Mouse (Mus musculus) embryonic facial prominence, embryonic 13.5 days (tissue): ENCODE results near the gene Mcrip1. TPM values are rescaled to one million over a fixed set of nuclear protein-coding genes. Genes with fewer than 3 reads are reported as not detected.

Experiments used
- ATAC-seq: fragments of 200-750 bp; cut with Nextera tagmentation; 2 replicates; pipeline ENCODE4 v1.8.0; 2017; ENCODE audit warnings: low read depth; ENCODE audit not compliant: insufficient number of reproducible peaks, insufficient read depth, low FRiP score, low TSS enrichment
- H3K27ac ChIP-seq: fragments of 300-500 bp; sonication (generic); 2 replicates; pipeline ENCODE4 v1.5.1; 2015; ENCODE audit warnings: moderate library complexity, mild to moderate bottlenecking, inconsistent platforms
- H3K27me3 ChIP-seq: fragments of 300-500 bp; sonication (generic); 2 replicates; pipeline ENCODE4 v1.6.1; 2015; ENCODE audit warnings: mild to moderate bottlenecking, inconsistent platforms
- H3K36me3 ChIP-seq: fragments of 300-500 bp; sonication (generic); 2 replicates; pipeline ENCODE4 v1.6.1; 2015; ENCODE audit warnings: mild to moderate bottlenecking, inconsistent platforms
- H3K4me1 ChIP-seq: fragments of 300-500 bp; sonication (generic); 2 replicates; pipeline ENCODE4 v1.6.1; 2015; ENCODE audit warnings: inconsistent platforms
- H3K4me2 ChIP-seq: fragments of 300-500 bp; sonication (generic); 2 replicates; pipeline ENCODE4 v1.6.1; 2015; ENCODE audit warnings: moderate library complexity, mild to moderate bottlenecking, inconsistent platforms
- H3K4me3 ChIP-seq: fragments of 300-500 bp; sonication (generic); 2 replicates; pipeline ENCODE4 v1.5.1; 2015; ENCODE audit warnings: mild to moderate bottlenecking, inconsistent platforms
- H3K9ac ChIP-seq: fragments of 300-500 bp; sonication (generic); 2 replicates; pipeline ENCODE4 v1.6.1; 2015; ENCODE audit warnings: mild to moderate bottlenecking, inconsistent platforms
- H3K9me3 ChIP-seq: fragments of 300-500 bp; sonication (generic); 2 replicates; pipeline ENCODE4 v1.6.1; 2016; ENCODE audit warnings: inconsistent platforms
- whole genome bisulfite sequencing: fragments of 180-500 bp; shearing (Covaris S2); methylation state at CpG from one replicate; pipeline ENCODE4 v1.1.7; 2015; ENCODE audit warnings: mixed read lengths; 5-methylcytosine and 5-hydroxymethylcytosine counted together
- polyA plus RNA-seq: library from polyadenylated mRNA; unstranded; fragments of >200 nt; fragmentation: Nextera tagmentation; extraction: Ambion mirVana; gene quantifications from 2 replicates; pipeline ENCODE4 v1.2.1, GENCODE M21; 2015

Mcrip1 gene
- polyA plus RNA-seq, 1 experiment from 2014 or later: 247 TPM

DNA sequence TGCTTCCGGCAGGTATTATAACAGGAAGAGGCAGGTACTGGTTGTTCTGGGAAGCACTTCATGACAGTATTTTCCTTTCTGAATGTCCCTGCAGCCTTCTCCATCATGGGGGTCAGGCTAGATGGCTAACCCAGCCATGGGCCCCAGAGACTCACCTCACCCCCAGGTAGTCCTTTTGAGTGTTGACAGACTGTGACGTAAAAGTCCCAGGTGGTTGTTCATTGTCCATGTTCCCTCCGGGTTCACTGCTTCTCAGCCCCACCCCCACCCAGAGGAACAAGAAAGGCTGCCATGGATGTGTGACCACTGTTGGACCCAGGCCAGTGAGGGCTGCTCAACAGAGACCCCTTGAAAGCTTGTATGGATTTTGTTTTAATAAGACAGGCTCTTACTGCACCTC, 56.2 kb downstream of the Mcrip1 start:
- peaks cover 34% of the 10 kb centered on the region for H3K4me1 ChIP-seq
- no peaks in the 10 kb centered on the region for H3K27me3 ChIP-seq
- peaks cover 56% of the 10 kb centered on the region for H3K36me3 ChIP-seq
- ATAC-seq: no peak
- peak overlapping the region; percentile 99 for H3K4me3 ChIP-seq
- no peaks in the 10 kb centered on the region for H3K9me3 ChIP-seq
- H3K27ac ChIP-seq: peak overlapping the region; percentile 87
- peak overlapping the region; percentile 89 for H3K9ac ChIP-seq
- 44% methylated on average over 3 of the region's 3 CpGs for WGBS
- H3K4me2 ChIP-seq: peak overlapping the region; percentile 95

Other genes with a start within 250 kb of the Mcrip1 start
- 2,524 and 2,741 TPM in 2 replicates for gene Actg1, start 201.2 kb downstream of the Mcrip1 start, polyA plus RNA-seq
- gene Fscn2, start 188.2 kb downstream of the Mcrip1 start, polyA plus RNA-seq: 0.25 and 1.1 TPM in 2 replicates
- gene Faap100, start 171.0 kb downstream of the Mcrip1 start, polyA plus RNA-seq: 38.6 and 43.7 TPM in 2 replicates
- 34.7 and 37.4 TPM in 2 replicates for gene Nploc4, start 112.0 kb downstream of the Mcrip1 start, polyA plus RNA-seq
- gene Tspan10, start 107.1 kb downstream of the Mcrip1 start, polyA plus RNA-seq: 0.30 and 0.35 TPM in 2 replicates
- 0.29 TPM in 1 of 2 replicates, not detected in the other for gene Pde6g, start 96.2 kb downstream of the Mcrip1 start, polyA plus RNA-seq
- gene Oxld1, start 91.7 kb downstream of the Mcrip1 start, polyA plus RNA-seq: 15.8 TPM in 2 replicates
- 39.8 and 45.0 TPM in 2 replicates for gene Ccdc137, start 91.6 kb downstream of the Mcrip1 start, polyA plus RNA-seq
- 59.6 and 63.6 TPM in 2 replicates for gene Arl16, start 82.1 kb downstream of the Mcrip1 start, polyA plus RNA-seq
- 134 and 138 TPM in 2 replicates for gene Mrpl12, start 65.1 kb downstream of the Mcrip1 start, polyA plus RNA-seq
- 50.1 and 54.3 TPM in 2 replicates for gene Slc25a10, start 57.9 kb downstream of the Mcrip1 start, polyA plus RNA-seq
- 1.3 and 1.7 TPM in 2 replicates for gene Gcgr, start 19.0 kb downstream of the Mcrip1 start, polyA plus RNA-seq
- not detected in 2 replicates for gene Ppp1r27, start 1.4 kb upstream of the Mcrip1 start, polyA plus RNA-seq
- gene P4hb, start 23.5 kb upstream of the Mcrip1 start, polyA plus RNA-seq: 684 and 710 TPM in 2 replicates
- 535 and 580 TPM in 2 replicates for gene Arhgdia, start 31.9 kb upstream of the Mcrip1 start, polyA plus RNA-seq
- 492 and 529 TPM in 2 replicates for gene Alyref, start 48.6 kb upstream of the Mcrip1 start, polyA plus RNA-seq
- gene Anapc11, start 48.7 kb upstream of the Mcrip1 start, polyA plus RNA-seq: 219 and 222 TPM in 2 replicates
- 0.98 and 1.7 TPM in 2 replicates for gene Npb, start 58.8 kb upstream of the Mcrip1 start, polyA plus RNA-seq
- 150 and 152 TPM in 2 replicates for gene Pcyt2, start 68.2 kb upstream of the Mcrip1 start, polyA plus RNA-seq
- gene Sirt7, start 75.5 kb upstream of the Mcrip1 start, polyA plus RNA-seq: 26.6 and 30.0 TPM in 2 replicates
- gene Mafg, start 83.9 kb upstream of the Mcrip1 start, polyA plus RNA-seq: 22.0 and 30.0 TPM in 2 replicates
- gene Pycr1, start 94.0 kb upstream of the Mcrip1 start, polyA plus RNA-seq: 27.7 and 34.9 TPM in 2 replicates
- not detected in 2 replicates for gene Myadml2, start 98.4 kb upstream of the Mcrip1 start, polyA plus RNA-seq
- gene Notum, start 111.4 kb upstream of the Mcrip1 start, polyA plus RNA-seq: 4.3 and 7.2 TPM in 2 replicates
- 109 and 123 TPM in 2 replicates for gene Aspscr1, start 123.2 kb upstream of the Mcrip1 start, polyA plus RNA-seq
- gene Cenpx, start 164.0 kb upstream of the Mcrip1 start, polyA plus RNA-seq: 132 and 154 TPM in 2 replicates
- 71.0 and 77.8 TPM in 2 replicates for gene Lrrc45, start 164.2 kb upstream of the Mcrip1 start, polyA plus RNA-seq
- gene Rac3, start 171.7 kb upstream of the Mcrip1 start, polyA plus RNA-seq: 66.0 and 72.6 TPM in 2 replicates
- gene Dcxr, start 177.6 kb upstream of the Mcrip1 start, polyA plus RNA-seq: 17.9 and 18.3 TPM in 2 replicates
- gene Cbr2, start 182.4 kb upstream of the Mcrip1 start, polyA plus RNA-seq: 27.1 and 32.3 TPM in 2 replicates
- gene Hmga1b, start 213.1 kb upstream of the Mcrip1 start, polyA plus RNA-seq: 4.3 and 9.4 TPM in 2 replicates
- gene Rfng, start 234.5 kb upstream of the Mcrip1 start, polyA plus RNA-seq: 52.2 and 52.4 TPM in 2 replicates
- 223 and 233 TPM in 2 replicates for gene Gps1, start 234.5 kb upstream of the Mcrip1 start, polyA plus RNA-seq
- gene Dus1l, start 246.7 kb upstream of the Mcrip1 start, polyA plus RNA-seq: 53.7 and 61.0 TPM in 2 replicates